Mouse (Mus musculus) forebrain, embryonic 12.5 days (tissue): ENCODE measurements at regions not wholly inside any gene's neighbourhood (a gene's known extent, or its start where the extent isn't known, plus 50 kb on each side); places are given as distances from the start of the nearest gene placed in this dataset.
"Not testable (repeated sequence)": the region's sequence is repeated elsewhere in the genome, so short reads cannot be mapped to it uniquely, and the experiment has no call there.

Experiments
- ATAC-seq: fragments of 200-750 bp; cut with Nextera tagmentation; 2 replicates; pipeline ENCODE4 v1.8.0; 2017; ENCODE audit warnings: moderate TSS enrichment; ENCODE audit not compliant: low FRiP score
- H3K27ac ChIP-seq: fragments of 300-500 bp; sonication (generic); 2 replicates; pipeline ENCODE4 v1.5.1; 2016; ENCODE audit warnings: mild to moderate bottlenecking
- H3K27me3 ChIP-seq: fragments of 300-500 bp; sonication (generic); 2 replicates; pipeline ENCODE4 v1.6.1; 2016; ENCODE audit warnings: mild to moderate bottlenecking
- H3K36me3 ChIP-seq: fragments of 300-500 bp; sonication (generic); replicated peaks from 2 replicates; pipeline ENCODE4 v1.6.1; 2016; ENCODE audit warnings: mild to moderate bottlenecking
- H3K4me1 ChIP-seq: fragments of 300-500 bp; sonication (generic); 2 replicates; pipeline ENCODE4 v1.6.1; 2016
- H3K4me2 ChIP-seq: fragments of 300-500 bp; sonication (generic); 2 replicates; pipeline ENCODE4 v1.6.1; 2016; ENCODE audit warnings: mild to moderate bottlenecking, moderate library complexity
- H3K4me3 ChIP-seq: fragments of 300-500 bp; sonication (generic); replicated peaks from 2 replicates; pipeline ENCODE4 v1.5.1; 2016; ENCODE audit warnings: mild to moderate bottlenecking
- H3K9ac ChIP-seq: fragments of 300-500 bp; sonication (generic); 2 replicates; pipeline ENCODE4 v1.6.1; 2016; ENCODE audit warnings: mild to moderate bottlenecking
- H3K9me3 ChIP-seq: fragments of 300-500 bp; sonication (generic); 2 replicates; pipeline ENCODE4 v1.6.1; 2016
- WGBS: fragments of 180-500 bp; shearing (Covaris S2); methylation state at CpG from one replicate; pipeline ENCODE4 v1.1.7; 2016; 5-methylcytosine and 5-hydroxymethylcytosine counted together

GRCm38 (mm10) chr17:13547657-13548360 is 193.4 kb downstream of the Tcp10c start:
- Histone ChIP-seq H3K9ac (no peak overlapping the region), H3K36me3 (0 out of 2 replicates have a peak, but pooled peaks cover 4% of the 10 kb centered on the region), H3K4me2 (no peak overlapping the region), H3K9me3 (peaks cover 80% of the 10 kb centered on the region), H3K27me3 (no peaks in the 10 kb centered on the region), H3K4me1 (no peaks in the 10 kb centered on the region), H3K27ac (no peak overlapping the region), H3K4me3 (no peak overlapping the region)
- ATAC-seq, result no peak
- 65% methylated on average over 12 of the region's 12 CpGs for WGBS

GRCm38 (mm10) chr17:13549975-13550895 is 195.9 kb downstream of the Tcp10c start:
- no peaks in the 10 kb centered on the region for H3K27me3 ChIP-seq
- peaks cover 61% of the 10 kb centered on the region for H3K9me3 ChIP-seq
- 0 out of 2 replicates have a peak, but pooled peaks cover 4% of the 10 kb centered on the region for H3K36me3 ChIP-seq
- H3K9ac ChIP-seq, result no peak overlapping the region
- H3K4me1 ChIP-seq, result 0 out of 2 replicates have a peak, but pooled peaks cover under 1% of the 10 kb centered on the region
- H3K4me2 ChIP-seq, result no peak overlapping the region
- 67% methylated on average over 9 of the region's 9 CpGs for WGBS
- H3K27ac ChIP-seq, result no peak overlapping the region
- ATAC-seq, result peak; percentile 68
- no peak overlapping the region for H3K4me3 ChIP-seq

- not testable (repeated sequence) for H3K9ac ChIP-seq, H3K27ac ChIP-seq, H3K4me3 ChIP-seq, H3K36me3 ChIP-seq, H3K4me2 ChIP-seq, H3K27me3 ChIP-seq, H3K4me1 ChIP-seq
- peak; percentile 49 for ATAC-seq
- peaks cover 56% of the 10 kb centered on the region for H3K9me3 ChIP-seq
These were observed 196.5 kb downstream of the Tcp10c start for GRCm38 (mm10) chr17:13550896-13551267.

GRCm38 (mm10) chr17:13551693-13552404 is 197.5 kb downstream of the Tcp10c start:
- not testable (repeated sequence) for H3K36me3 ChIP-seq, H3K4me1 ChIP-seq, H3K4me3 ChIP-seq, H3K27me3 ChIP-seq, H3K9ac ChIP-seq, H3K27ac ChIP-seq, H3K4me2 ChIP-seq
- peaks cover 50% of the 10 kb centered on the region for H3K9me3 ChIP-seq
- ATAC-seq, result peak; percentile 55

- H3K4me2 ChIP-seq, H3K36me3 ChIP-seq, H3K27me3 ChIP-seq, H3K9ac ChIP-seq, H3K4me1 ChIP-seq, H3K27ac ChIP-seq, H3K4me3 ChIP-seq: not testable (repeated sequence)
- peaks cover 42% of the 10 kb centered on the region for H3K9me3 ChIP-seq
- ATAC-seq, result peak; percentile 31; the same call in 1 of the 2 replicates
These were observed 198.5 kb downstream of the Tcp10c start for GRCm38 (mm10) chr17:13552840-13553239.

- H3K9ac ChIP-seq, H3K4me3 ChIP-seq, H3K27ac ChIP-seq, ATAC-seq, H3K27me3 ChIP-seq, H3K36me3 ChIP-seq, H3K4me1 ChIP-seq, H3K4me2 ChIP-seq: not testable (repeated sequence)
- H3K9me3 ChIP-seq, result peaks cover 17% of the 10 kb centered on the region
- 35% methylated on average over 9 of the region's 9 CpGs for WGBS
These were observed 201.1 kb downstream of the Tcp10c start for GRCm38 (mm10) chr17:13555311-13556059.

GRCm38 (mm10) chr17:13556060-13556660 is 201.8 kb downstream of the Tcp10c start:
- not testable (repeated sequence) for ATAC-seq, H3K27ac ChIP-seq, H3K4me3 ChIP-seq, H3K4me1 ChIP-seq, H3K36me3 ChIP-seq, H3K4me2 ChIP-seq, H3K27me3 ChIP-seq, H3K9ac ChIP-seq
- WGBS, result 84% methylated on average over 16 of the region's 16 CpGs
- H3K9me3 ChIP-seq, result peaks cover 11% of the 10 kb centered on the region

- 0 out of 2 replicates have a peak, but pooled peaks cover 5% of the 10 kb centered on the region for H3K4me1 ChIP-seq
- no peak overlapping the region for H3K4me3 ChIP-seq
- H3K36me3 ChIP-seq, result no peaks in the 10 kb centered on the region
- H3K27me3 ChIP-seq, result no peaks in the 10 kb centered on the region
- 94% methylated on average over 3 of the region's 3 CpGs for WGBS
- no peak overlapping the region for H3K9ac ChIP-seq
- no peaks in the 10 kb centered on the region for H3K9me3 ChIP-seq
- no peak for ATAC-seq
- H3K4me2 ChIP-seq, result no peak overlapping the region
- no peak overlapping the region for H3K27ac ChIP-seq
These were observed 201.5 kb upstream of the Afdn start for GRCm38 (mm10) chr17:13558863-13559262.

GRCm38 (mm10) chr17:13561342-13561741 is 199.0 kb upstream of the Afdn start:
- no peaks in the 10 kb centered on the region for H3K9me3 ChIP-seq
- WGBS, result 87% methylated on average over 8 of the region's 8 CpGs
- no peak overlapping the region for H3K4me3 ChIP-seq
- H3K9ac ChIP-seq, result no peak overlapping the region
- no peak overlapping the region for H3K4me2 ChIP-seq
- H3K27me3 ChIP-seq, result no peaks in the 10 kb centered on the region
- no peak overlapping the region for H3K27ac ChIP-seq
- no peaks in the 10 kb centered on the region for H3K36me3 ChIP-seq
- H3K4me1 ChIP-seq, result no peaks in the 10 kb centered on the region
- ATAC-seq, result no peak

- WGBS, result 87% methylated on average over 2 of the region's 2 CpGs
- H3K9ac ChIP-seq, result no peak overlapping the region
- no peak overlapping the region for H3K27ac ChIP-seq
- H3K9me3 ChIP-seq, result no peaks in the 10 kb centered on the region
- H3K27me3 ChIP-seq, result no peaks in the 10 kb centered on the region
- no peak overlapping the region for H3K4me3 ChIP-seq
- H3K4me1 ChIP-seq, result no peaks in the 10 kb centered on the region
- no peak overlapping the region for H3K4me2 ChIP-seq
- H3K36me3 ChIP-seq, result no peaks in the 10 kb centered on the region
- ATAC-seq, result no peak
These were observed 197.4 kb upstream of the Afdn start for GRCm38 (mm10) chr17:13562974-13563373.

GRCm38 (mm10) chr17:13564800-13565199 is 195.5 kb upstream of the Afdn start:
- WGBS, result 95% methylated on average over 7 of the region's 7 CpGs

More at GRCm38 (mm10) chr17:13564800-13565199, 195.5 kb upstream of the Afdn start:
- no peak overlapping the region for H3K4me3 ChIP-seq
- H3K9ac ChIP-seq, result no peak overlapping the region
- H3K36me3 ChIP-seq, result no peaks in the 10 kb centered on the region
- ATAC-seq, result no peak
- no peaks in the 10 kb centered on the region for H3K4me1 ChIP-seq
- H3K27me3 ChIP-seq, result no peaks in the 10 kb centered on the region
- no peak overlapping the region for H3K4me2 ChIP-seq
- no peaks in the 10 kb centered on the region for H3K9me3 ChIP-seq
- no peak overlapping the region for H3K27ac ChIP-seq
